Mouse (Mus musculus) erythroblast, embryonic 14.5 days (primary cell): Measurements from ENCODE around the gene Tbc1d20.

Experiments
- GATA1 ChIP-seq: IDR thresholded peaks from 2 replicates; pipeline ENCODE4 v1.6.1; 2012; ENCODE audit warnings: low read length, inconsistent platforms, mixed read lengths
- TAL1 ChIP-seq: IDR thresholded peaks from 3 replicates; pipeline ENCODE4 v1.6.1; 2012; ENCODE audit warnings: low read length, inconsistent platforms, mixed read lengths

DNA sequence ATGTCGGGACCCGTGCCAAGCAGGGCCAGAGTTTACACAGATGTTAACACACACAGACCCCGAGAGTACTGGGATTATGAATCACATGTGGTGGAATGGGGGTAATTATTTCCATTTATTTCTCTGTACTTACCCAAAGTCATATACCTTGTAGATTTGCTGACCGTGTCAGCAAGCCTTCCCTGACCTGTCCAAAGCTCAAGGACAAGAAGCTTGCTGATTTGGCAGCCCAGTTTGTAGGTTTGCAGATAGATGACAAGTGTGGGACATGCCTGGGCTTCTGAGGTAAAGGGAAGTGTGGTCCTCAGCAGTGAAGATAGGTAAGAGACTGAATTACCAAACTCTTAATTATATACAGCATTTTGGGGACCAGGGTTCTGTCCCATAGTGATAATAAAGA, 43.1 kb upstream of the Tbc1d20 start:
- no peak for TF ChIP-seq GATA1
- no peak for TF ChIP-seq TAL1
